Mouse (Mus musculus) ES-Bruce4 (cell line): Measurements from ENCODE around the gene Cradd.

Source experiments
- CTCF ChIP-seq: IDR thresholded peaks from one replicate; pipeline ENCODE4 v1.8.1; 2011; ENCODE audit warnings: low read depth, low read length
- POLR2A ChIP-seq: IDR thresholded peaks from one replicate; pipeline ENCODE4 v1.8.1; 2011; ENCODE audit warnings: low read length; ENCODE audit not compliant: insufficient read depth

DNA sequence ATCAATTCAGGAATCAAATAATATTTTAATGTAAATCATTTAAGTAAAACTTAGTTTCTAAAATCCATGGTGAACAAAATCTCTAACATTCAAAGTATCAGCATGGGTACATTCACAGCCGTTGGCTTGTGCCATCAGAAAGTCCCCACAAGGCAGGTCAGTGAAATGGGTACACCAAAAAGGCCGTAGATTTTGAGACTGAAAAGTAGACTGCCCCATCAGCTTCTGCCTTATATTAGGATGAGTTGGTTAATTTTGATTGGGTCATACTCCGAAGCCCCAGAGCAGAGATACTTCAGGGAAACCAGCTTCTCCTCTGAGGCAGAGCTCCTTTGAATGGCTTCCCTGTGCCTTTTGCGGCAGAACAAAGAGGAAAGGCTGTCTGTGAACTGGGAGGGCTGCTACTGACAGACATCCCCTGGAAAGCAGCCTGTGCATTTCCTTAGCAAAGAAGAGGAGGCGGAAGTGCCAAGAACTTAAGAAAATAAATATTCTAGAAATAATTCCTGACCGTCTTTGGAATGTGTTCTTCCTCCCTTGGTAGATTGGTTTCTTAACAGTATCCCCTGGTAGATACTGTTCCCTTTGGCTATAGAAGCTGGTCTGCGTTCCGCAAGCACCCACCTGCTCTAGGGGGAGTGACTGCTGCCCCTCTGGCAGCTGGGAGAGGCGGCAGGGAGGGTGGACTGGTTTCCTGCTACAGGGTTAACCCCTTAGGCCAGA is 178.6 kb downstream of the Cradd start:
- TF ChIP-seq CTCF: no peak
- TF ChIP-seq POLR2A: no peak
